Mouse (Mus musculus) frontal cortex, postnatal 14 days (tissue): Measurements from ENCODE around the gene Cby1.

Experiments
- DNase-seq, 2 experiments: peaks; one replicate each; pipeline ENCODE4 v3.0.0; 2022; ENCODE audit warnings: low spot score in 2 of 2

Gene Cby1

GRCm38 (mm10) chr15:79706603-79707214 is 47.7 kb downstream of the Cby1 start:
- no peak for DNase-seq

DNA sequence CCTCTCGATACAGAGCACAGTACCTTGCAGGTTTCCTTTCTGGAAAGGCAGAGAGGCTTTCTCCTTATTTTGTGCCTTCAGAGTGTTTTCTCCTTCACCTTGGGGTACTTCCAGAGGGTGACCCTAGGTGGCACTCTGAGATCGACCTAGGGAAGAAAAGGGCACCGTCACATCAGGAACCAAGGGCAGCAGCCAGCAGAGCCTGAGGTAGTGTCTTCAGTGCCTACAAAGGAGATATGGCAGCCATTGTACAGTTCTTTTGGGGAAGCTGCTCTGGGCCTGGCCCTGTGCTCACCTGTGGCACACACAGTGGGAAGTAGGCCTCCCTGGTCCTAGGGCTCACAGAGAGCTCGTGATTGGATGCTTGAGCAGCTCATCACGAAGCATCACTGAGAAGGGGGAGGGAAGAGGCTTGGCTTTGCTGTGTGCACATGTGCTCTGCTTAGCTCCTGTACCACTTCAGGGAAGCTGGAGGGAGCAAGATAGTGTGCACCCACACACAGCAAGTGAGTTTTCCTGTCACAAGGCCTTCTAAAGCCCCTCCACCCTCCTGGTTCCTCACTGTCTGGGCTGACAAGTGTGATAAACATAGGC is 49.3 kb downstream of the Cby1 start:
- no peak for DNase-seq

- no peak for DNase-seq
These were observed 56.6 kb downstream of the Cby1 start for GRCm38 (mm10) chr15:79715646-79716045.

- DNase-seq: no peak
These were observed 57.7 kb downstream of the Cby1 start for GRCm38 (mm10) chr15:79716710-79717109.
